Mouse (Mus musculus) heart, postnatal 4 days (tissue): Measurements from ENCODE around the gene Fam118b. TPM values are rescaled to one million over a fixed set of nuclear protein-coding genes. Genes with fewer than 3 reads are reported as not detected.

Experiments
- DNase-seq: peaks from one replicate; pipeline ENCODE4 v3.0.0; 2021
- total RNA-seq, 2 experiments: library from RNA; stranded (reverse); gene quantifications; 2 replicates each; pipeline ENCODE4 v1.2.3; 2021

Gene Fam118b
- total RNA-seq, 2 experiments from 2014 or later = 16.6 to 18.0 TPM

- DNase-seq = no peak
Observed at GRCm38 (mm10) chr9:35263431-35263830, 4.2 kb downstream of the Fam118b start.

- no peak for DNase-seq
Observed at GRCm38 (mm10) chr9:35262418-35262817, 5.2 kb downstream of the Fam118b start.

GRCm38 (mm10) chr9:35257365-35257764, 10.2 kb downstream of the Fam118b start:
- no peak for DNase-seq

- DNase-seq = no peak
Observed at GRCm38 (mm10) chr9:35249476-35249875, 18.1 kb downstream of the Fam118b start.

- DNase-seq = no peak
Observed at GRCm38 (mm10) chr9:35247405-35247804, 20.2 kb downstream of the Fam118b start.

- no peak for DNase-seq
Observed at GRCm38 (mm10) chr9:35239734-35240133, 27.9 kb downstream of the Fam118b start.

GRCm38 (mm10) chr9:35238915-35239571, 28.6 kb downstream of the Fam118b start:
- no peak for DNase-seq

- DNase-seq = no peak
Observed at GRCm38 (mm10) chr9:35238371-35238770, 29.2 kb downstream of the Fam118b start.

GRCm38 (mm10) chr9:35235996-35236395, 31.6 kb downstream of the Fam118b start:
- DNase-seq = no peak

- DNase-seq = no peak
Observed at GRCm38 (mm10) chr9:35228671-35229070, 38.9 kb downstream of the Fam118b start.

GRCm38 (mm10) chr9:35223466-35223865, 44.1 kb downstream of the Fam118b start:
- no peak for DNase-seq

GRCm38 (mm10) chr9:35217963-35218362, 49.6 kb downstream of the Fam118b start:
- DNase-seq = no peak

- no peak for DNase-seq
Observed at GRCm38 (mm10) chr9:35211573-35212511, 55.8 kb downstream of the Fam118b start.

GRCm38 (mm10) chr9:35210542-35211474, 56.8 kb downstream of the Fam118b start, which contains the start of gene Foxred1:
TSS of gene Foxred1 (minus strand) at chr9:35211055.
- DNase-seq = peak; percentile 99

- no peak for DNase-seq
Observed at GRCm38 (mm10) chr9:35204421-35204820, 63.2 kb downstream of the Fam118b start.

- no peak for DNase-seq
Observed at GRCm38 (mm10) chr9:35203536-35203935, 64.1 kb downstream of the Fam118b start.

GRCm38 (mm10) chr9:35200529-35201060, 67.0 kb downstream of the Fam118b start:
- no peak for DNase-seq

GRCm38 (mm10) chr9:35199772-35200471, 67.7 kb downstream of the Fam118b start, which contains the start of the genes Srpr and Tirap:
TSS of gene Srpr (plus strand) at chr9:35200175.
TSS of gene Tirap (minus strand) at chr9:35200291.
- peak; percentile 97 for DNase-seq

GRCm38 (mm10) chr9:35198945-35199771, 68.4 kb downstream of the Fam118b start:
- no peak for DNase-seq

GRCm38 (mm10) chr9:35198351-35198750, 69.3 kb downstream of the Fam118b start:
- no peak for DNase-seq
